Mouse (Mus musculus) lung, postnatal 0 days (tissue): Measurements from ENCODE around the gene Eef1akmt2.
A peak's percentile ranks its signal among the peaks of the same experiment; 100 is the strongest.

Experiments
- CTCF ChIP-seq: IDR thresholded peaks from 2 replicates; pipeline ENCODE4 v1.5.1; 2016; ENCODE audit warnings: antibody characterized with exemption, mild to moderate bottlenecking
- EP300 ChIP-seq: IDR thresholded peaks from 2 replicates; pipeline ENCODE4 v1.6.1; 2016; ENCODE audit warnings: antibody characterized with exemption, mild to moderate bottlenecking, control low read depth

- TF ChIP-seq CTCF (peak; percentile 43), EP300 (no peak)
Observed at GRCm38 (mm10) chr7:132815081-132815480, 37.4 kb downstream of the Eef1akmt2 start.
